Mouse (Mus musculus): Measurements from ENCODE around the gene Pdxp.

Pdxp gene

DNA sequence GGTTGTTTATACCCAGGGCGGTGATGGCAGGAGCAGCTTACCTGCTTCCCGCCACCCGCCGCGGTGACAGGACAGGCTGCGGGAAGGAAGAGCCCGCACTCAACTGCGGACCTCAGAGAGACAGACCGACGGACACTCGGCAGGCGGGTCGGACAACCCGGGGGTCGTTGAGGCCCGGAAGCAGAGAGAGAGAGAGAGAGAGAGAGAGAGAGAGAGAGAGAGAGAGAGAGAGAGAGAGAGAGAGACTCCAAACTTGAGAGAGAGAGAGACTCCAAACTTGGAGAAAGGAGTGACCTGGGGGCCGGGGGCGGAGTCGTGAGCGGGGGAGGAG is 14.3 kb upstream of the Pdxp start, which contains the start of gene Gm49510:
Gene Gm49510, plus strand, starts transcription at position 259 of the 331 bp plus-strand sequence.
- no peak for DNase-seq (ENCODE audit: low read depth, low spot score)

DNA sequence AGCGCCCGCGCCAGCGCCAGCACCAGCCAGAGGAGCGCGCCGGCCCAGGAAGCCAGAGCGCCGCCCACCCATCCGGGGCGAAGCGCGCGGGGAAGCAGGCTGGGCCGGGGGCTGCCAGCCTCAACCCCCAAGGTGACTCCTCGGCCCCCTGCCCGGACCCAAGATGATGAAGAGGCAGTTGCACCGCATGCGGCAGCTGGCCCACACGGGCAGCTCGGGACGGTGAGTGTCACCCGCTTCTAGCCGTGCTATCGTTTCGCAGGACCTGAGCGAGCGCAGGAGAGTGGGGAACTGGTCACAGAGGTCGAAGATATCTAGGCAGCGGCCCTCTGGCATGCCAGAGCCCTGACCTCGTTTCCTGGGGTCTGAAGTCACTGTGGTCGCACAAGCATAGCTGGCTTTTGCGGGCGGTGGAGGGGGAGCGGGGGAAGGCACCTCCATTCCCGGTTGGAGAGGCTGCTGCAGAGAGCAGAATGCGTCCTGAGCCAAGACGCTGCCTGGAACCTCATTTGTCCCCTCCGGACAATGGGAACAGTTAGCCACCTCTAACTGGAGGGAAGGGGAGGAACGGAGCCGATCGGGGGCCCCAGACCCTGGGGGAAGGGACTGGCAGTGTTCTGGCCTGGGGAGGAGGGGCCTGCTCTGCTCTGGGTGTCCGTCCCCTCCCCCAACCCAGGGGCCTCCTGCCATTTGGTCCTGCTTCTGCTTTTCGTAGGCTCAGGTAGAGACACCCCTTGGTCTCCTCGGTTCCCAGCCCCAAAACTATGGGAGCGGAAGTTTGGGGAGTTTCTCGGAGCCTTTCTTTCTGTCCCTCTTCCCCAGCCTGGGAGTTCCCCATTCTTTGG is 13.8 kb upstream of the Pdxp start, which contains the start of gene Sh3bp1:
Gene Sh3bp1, plus strand, starts transcription at position 29 of the 845 bp plus-strand sequence.
- DNase-seq (ENCODE audit: low read depth, low spot score), result peak; percentile 84

DNA sequence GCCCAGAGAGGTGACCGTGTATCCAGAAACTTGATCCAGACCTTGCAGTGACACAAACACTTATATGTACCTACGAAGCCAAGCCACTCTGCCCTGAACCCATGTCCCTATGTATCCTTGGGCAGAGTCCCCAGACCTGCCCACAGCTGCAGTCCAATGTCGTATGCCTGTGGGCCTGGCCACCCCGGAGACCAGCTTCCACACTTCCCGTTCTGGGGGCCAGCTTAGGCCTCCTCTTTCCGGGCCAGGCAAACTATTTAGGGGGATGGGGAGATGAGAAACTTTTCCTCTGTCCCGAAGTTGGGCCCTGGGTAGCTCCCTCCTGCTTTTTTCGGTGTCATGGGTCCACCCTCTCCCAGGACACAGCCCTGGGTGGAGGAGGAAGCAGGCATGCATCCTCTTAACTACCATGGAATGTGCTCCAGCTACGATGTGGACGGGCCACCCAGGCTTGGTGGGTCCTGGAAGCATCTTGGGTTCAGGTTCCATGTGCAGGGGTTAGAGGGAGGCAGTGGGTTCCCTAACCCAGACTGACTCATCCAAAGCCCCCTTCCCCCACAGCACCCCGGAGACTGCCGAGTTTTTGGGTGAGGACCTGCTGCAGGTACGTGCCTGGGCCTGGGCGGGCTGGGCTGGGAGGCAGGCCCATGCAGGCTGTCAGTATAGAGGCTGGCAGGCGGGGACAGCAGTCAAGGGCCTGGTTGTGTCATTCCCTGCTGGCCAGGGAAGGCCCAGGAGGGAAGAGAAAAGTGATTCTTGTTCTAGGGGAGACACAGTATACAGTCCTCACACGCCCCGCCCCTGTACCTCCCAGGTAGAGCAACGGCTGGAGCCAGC is 12.9 kb upstream of the Pdxp start:
- DNase-seq (ENCODE audit: low read depth, low spot score), result no peak

DNA sequence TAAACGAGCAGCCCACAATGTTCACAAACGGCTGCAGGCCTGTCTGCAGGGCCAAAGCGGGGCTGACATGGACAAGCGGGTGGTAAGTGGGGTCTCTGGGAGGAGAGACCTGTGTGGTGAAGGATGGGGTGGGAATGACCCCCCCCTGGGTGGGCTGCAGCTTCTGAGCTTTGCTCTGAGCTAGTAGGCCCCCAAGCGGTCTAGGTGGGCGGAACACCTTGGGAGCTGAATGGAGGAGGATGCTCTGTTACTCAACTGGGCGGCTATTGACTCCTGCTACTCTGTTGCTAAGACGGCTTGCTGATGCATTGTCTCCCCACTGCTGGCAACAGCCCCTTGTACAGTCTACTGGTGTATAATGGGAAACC is 12.3 kb upstream of the Pdxp start:
- no peak for DNase-seq (ENCODE audit: low read depth, low spot score)

DNA sequence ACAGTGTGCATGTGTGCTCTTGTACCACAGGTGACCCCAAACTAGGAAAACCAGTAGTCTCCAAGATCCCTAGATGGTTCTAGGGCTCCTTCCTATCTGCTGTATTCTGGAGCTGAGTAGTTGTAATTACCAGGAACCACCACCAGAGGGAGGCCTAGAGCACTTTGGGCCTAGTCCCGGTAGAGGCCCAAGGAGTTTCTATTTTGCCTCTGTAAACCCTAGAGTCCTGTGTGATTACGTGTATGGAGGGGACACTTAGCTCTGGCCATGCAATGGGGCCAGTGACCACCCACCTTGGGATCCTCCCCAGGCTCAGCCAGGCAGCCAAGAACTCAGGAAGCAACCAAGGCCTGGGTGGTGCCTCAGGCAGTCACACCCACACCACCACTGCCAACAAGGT is 10.5 kb upstream of the Pdxp start:
- DNase-seq (ENCODE audit: low read depth, low spot score), result peak; percentile 81

DNA sequence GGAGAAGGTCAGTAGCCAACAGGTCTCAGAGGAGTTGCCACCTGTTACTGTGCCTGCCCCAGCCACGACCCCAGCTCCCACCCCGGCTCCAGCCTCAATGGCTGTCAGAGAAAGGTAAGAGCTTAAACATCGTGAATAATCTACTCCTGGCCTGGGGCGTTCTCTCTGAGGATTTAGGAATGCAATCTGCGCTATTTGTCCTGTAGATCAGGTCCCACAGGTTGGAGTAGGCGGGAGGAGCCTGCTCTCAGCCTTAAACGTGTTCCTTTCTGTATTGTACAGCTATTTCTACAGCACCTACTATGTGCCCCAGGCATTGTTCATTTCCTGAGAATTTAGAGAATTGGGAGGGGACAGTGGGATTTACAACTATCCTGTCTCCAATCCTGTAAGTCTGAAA is 5.3 kb upstream of the Pdxp start:
- DNase-seq (ENCODE audit: low read depth, low spot score), result no peak

DNA sequence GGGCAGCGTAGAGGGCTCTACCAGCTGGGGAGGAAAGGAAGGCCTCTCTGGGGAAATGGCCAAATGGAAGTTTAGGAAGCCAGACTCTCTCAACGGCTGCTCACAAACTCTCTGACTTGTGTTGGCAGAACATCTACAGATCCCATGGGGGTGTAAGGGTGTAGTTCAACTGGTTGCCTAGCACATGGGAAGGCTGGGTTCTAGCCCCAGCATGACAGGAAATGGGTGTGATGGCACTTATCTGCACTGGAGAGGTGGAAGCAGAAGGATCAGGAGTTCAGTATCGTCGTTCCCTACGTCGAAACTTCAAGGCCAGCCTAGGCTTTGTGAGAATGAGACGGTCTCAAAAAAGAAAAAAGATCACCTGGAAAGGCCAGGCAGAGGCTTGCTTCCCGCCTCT is 4.7 kb upstream of the Pdxp start:
- no peak for DNase-seq (ENCODE audit: low read depth, low spot score)

DNA sequence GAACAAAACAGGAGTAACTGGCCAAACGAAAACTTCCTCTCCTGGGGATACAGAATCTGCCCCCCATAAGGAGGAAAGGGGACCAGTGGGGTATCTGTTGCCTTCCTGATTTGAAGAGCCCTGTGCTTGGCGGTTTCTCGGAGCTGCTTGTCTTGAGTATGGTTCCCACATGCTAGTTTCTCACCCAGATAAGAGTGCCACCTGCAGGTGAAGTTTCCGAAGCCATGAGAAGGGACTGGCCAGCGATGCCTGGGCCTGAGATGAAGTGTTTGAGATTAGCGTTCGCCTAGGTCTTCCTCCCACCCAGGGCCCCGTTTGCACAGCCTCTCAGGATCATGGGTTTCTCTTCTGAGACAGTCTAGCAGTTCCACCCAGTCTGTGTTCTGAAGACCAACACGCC is 1.7 kb upstream of the Pdxp start:
- peak; percentile 55 for DNase-seq (ENCODE audit: low read depth, low spot score)

DNA sequence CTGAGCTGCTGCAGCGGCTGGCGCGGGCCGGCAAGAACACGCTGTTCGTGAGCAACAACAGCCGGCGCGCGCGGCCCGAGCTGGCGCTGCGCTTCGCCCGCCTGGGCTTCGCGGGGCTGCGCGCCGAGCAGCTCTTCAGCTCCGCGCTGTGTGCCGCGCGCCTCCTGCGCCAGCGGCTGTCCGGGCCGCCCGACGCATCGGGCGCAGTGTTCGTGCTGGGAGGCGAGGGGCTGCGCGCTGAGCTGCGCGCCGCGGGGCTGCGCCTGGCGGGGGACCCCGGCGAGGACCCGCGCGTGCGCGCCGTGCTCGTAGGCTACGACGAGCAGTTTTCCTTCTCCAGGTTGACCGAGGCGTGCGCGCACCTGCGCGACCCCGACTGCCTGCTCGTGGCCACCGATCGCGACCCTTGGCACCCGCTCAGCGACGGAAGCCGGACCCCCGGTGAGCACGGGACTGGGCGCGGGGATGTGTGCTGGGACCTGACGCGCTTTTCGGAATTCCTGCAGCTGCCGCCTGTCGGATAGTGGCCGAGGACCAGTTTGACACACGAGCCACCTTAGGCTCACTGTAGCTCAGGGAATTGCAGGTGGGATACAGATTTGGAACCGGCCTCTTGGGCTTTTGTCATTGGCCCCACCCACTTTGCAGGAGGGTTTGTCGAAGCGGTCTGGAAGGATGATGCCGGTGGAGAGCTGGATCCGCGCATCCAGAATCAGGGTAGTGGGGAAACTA is 538 bp downstream of the Pdxp start:
- no peak for DNase-seq (ENCODE audit: low read depth, low spot score)

DNA sequence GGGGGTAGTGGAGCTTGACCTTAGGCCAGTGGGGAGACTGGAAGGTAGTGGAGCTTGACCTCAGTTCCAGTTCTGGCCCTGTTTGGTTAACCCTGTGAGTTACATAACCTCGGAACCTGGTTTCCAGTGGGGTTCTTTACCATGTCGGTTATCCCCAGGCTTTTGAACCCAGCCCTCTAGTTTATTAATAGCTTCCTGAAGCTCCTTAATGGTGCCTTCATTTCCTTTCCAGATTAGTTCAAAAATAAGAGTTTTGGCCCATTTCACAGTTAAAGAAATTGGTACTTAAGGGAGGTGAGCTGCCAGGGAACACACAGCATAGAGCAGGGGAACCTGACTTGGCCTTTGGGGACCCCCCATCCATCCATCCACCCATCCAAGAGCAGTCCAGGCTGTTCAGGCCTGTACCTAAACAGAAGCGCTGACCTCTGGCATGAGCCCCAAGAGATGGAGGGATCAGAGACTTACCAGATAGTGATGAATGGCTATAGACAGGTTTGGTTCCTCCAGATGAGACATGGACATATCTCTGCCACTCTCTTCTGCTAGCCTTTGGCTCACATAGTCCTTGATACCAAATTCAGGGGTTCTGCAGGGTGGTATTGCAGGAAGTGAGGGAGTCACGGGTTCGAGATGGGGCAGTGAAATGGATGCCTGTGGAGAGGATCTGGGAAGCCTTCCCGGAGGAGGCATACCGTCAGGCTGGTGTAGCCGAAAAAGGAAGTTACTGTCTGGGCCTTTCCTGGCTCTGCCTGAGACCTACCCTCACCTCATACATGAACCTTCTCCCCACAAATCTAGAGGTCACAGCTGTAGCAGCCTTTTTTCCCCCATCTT is 1.3 kb downstream of the Pdxp start:
- DNase-seq (ENCODE audit: low read depth, low spot score), result no peak

DNA sequence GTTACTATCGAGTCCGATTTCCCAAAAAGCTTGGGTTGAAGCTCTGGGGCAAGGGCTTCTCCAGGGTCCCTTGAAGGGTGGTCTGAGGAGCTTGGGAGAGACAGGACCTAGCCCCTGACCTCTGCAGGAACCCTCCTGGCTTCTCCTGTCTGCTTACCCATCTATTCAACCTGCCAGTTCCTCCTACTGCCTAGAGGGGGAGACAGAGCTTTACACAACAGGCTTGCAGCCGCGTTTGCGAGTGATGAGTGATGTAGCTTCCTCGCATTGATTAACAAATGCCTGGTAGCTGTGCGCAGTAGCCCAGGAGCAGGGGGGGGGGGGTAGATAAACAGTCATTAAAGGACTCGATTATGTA is 1.9 kb downstream of the Pdxp start:
- DNase-seq (ENCODE audit: low read depth, low spot score), result peak; percentile 86

DNA sequence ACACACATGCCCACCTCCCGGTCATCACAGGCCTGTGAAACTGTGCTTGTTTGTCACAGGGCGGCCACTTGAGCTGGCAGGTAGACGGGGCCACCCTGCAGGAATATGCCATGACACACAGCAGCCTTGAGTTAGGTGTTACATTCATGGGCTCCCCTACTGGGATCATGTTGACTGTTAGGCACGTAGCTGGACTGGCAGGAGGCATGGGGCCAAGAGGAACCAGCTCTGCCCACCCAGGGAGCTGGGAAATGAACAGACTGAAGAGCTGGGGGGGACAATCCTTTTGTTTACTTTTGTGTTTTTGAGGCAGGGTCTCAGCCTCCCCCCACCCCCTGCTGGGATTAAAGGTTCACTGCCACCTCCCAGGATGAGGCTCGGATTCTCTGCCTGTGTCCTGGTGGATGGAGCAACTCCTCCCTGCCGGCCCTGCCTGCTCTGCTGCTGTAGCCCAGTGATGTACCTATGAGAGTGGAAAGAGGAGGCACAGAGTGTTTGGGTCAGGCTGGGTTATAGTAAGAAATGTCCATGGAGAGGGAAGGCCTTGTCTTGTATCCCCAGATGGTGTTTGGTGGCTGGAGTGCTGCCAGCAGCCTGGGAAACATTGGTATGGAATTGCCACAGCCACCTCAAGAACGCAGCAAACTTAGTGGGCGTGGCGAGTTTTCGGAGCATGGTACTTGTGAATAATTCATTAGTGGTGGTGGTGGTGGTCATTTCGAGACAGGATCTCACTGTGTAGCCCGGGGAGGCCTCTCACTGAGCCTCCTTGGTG is 2.5 kb downstream of the Pdxp start:
- no peak for DNase-seq (ENCODE audit: low read depth, low spot score)

DNA sequence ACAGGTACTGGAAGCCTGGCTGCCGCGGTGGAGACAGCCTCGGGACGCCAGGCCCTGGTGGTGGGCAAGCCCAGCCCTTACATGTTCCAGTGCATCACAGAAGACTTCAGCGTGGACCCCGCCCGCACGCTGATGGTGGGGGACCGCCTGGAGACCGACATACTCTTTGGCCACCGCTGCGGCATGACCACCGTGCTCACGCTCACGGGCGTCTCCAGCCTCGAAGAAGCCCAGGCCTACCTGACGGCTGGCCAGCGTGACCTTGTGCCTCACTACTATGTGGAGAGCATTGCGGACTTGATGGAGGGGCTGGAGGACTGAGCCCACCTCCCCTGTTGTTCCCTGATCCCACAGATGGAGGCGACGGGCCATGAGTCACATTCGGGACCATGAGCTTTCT is 4.4 kb downstream of the Pdxp start:
- DNase-seq (ENCODE audit: low read depth, low spot score), result no peak

DNA sequence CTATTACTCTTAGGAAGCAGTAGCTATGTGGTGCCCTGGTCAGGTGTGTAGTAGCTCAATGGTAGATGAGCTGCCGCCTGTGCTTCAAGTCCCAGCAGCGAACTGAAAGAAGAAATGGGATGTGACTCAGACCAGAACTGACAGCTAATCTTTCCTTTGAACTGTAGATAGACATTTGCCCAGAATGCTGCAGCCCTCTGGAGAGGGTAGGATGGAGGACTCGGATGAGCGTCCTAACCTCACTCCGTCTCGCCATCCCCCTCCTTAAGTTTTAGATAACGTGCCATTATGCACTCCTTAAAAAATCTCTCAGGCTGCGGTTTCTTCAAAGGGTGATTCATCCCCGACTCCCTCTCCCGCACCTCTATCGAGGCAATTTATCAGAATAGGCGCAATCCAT is 6.2 kb downstream of the Pdxp start:
- no peak for DNase-seq (ENCODE audit: low read depth, low spot score)

DNA sequence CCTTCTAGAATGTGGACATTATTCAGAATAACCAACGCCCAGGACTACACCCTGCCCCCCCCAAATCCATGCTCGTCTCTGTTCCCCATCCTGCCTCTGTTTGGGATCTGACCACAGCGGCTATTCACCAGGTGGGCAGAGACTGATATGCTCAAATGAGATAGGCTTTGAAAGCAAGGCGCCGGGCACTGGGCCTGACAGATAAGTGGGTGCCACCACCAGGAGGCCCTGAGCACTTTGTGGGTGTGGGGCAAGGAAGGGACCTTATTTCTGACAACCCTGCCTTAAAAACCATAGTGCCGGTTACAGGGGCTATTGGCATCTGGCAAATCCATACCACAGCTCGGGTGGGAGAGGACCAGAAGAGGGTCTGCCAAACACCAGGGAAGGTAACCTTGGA is 9.0 kb downstream of the Pdxp start:
- no peak for DNase-seq (ENCODE audit: low read depth, low spot score)

DNA sequence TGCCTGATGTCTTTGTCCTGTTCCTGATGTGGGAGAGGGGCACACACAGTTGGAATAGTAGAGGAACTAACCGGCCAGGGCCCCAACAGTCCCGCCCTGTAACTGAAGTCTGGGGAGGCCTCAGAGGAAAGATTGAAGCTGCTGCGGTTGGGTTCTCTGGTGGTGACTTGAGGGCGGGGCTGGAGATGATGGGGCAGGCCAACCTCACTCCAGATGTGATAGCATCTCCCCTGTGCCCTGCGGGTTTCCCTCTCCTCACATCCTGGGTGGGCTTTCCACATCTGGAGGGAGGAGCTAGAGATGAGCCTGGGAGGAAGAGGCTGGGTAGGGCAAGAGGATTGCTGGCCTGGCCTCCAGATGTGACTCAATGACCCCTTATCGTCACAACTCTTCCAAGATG is 9.9 kb downstream of the Pdxp start:
- peak; percentile 89 for DNase-seq (ENCODE audit: low read depth, low spot score)

DNA sequence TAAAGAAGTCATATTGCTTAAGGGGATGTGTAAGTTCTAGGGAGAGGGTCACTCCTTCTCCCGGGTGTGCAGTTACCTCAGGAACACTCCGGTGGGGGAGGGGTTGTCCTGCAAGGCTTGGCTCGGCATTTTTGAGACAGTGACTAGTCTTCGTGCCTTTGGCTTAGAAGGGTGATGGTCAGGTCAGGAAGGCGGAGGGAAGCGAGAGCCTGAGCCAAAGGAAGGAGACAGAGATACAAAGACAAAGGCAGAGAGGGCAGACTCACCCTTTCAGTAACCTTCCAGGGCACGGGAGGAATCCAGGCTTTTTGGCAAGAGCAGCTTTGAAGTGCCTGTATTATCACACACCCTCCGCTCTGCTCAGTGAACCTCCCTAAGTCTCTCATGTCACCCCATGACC is 11.4 kb downstream of the Pdxp start:
- no peak for DNase-seq (ENCODE audit: low read depth, low spot score)

DNA sequence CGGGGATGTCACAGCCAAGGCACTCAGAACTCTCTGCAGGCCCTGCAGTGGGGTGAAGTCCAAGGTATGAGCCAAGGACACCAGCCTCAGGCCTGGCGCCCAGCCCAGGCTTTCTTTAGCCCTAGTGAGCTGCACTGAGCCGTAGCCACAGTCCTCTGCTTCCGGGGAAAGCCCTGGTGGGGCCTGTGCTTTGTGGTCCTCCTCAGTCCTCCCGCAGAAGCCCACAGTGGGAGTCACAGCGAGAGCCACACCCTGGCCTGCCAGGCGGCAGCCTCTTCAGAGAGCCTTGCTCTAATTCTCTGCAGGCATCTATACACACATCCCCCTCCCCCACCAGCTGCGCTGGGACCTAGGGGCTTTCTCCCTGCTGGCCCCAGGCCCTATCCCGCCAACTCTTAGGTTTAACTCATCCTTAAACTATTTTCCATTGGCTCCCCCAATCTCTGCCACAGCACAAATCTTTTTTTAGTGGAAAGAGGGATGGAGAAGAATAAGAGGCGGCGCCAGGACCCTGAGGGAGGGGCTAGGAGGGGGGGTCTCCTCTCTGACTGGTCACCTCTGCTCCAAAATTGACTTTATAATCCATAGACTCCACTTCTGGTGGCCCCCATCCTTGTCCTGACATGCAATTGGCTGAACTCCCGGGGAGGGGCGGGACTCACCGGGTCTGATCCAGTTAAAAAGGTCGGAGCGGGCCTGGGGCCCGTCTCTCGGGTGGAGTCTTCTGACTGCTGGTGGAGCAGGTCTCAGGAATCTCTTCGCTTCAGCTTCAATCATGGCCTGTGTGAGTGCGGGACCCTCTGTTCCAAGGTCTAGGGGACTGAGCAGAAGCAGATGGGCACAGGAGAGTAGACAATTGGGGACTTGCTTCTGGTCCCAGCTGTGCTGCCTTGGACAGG is 12.6 kb downstream of the Pdxp start, which contains the start of gene Lgals1:
Gene Lgals1, plus strand, starts transcription at position 705 of the 899 bp plus-strand sequence.
- DNase-seq (ENCODE audit: low read depth, low spot score), result peak; percentile 84

DNA sequence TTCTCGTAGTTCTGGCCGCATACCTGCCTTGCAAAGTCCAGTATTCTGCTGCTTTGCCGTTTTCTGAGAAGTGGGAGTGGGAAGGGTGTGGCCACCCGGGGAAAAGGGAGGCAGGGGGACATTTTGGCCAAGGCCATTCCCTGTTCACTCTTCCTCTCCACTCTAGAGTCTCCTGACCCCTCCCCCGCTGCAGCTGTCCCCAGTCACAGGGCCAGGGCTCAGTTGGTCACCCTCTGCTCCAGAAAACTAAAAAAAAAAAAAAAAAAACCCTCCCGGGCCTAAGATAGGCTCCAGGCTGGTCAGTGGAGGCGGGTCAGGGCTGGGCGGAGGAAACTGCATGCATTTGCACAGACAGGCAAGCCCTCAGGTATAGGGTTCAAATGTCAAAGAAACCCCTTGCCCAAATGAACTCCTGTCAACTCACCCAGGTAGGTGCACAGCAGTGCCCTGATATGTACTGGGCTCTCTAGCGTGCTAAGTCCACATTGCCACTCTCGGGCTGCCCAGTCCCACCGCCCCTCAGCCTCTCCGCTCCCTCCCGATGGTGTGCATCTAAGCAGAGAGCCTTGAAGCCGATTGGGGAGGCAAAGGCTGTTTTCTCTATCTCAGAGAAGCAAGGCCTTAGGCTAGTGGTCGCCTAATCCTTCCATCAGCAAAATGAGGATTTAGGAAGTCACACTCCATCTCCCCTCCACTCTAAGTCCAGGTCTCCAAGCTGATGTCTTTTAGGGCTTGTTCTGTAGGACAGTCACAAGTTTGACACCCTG is 13.5 kb downstream of the Pdxp start:
- peak; percentile 28 for DNase-seq (ENCODE audit: low read depth, low spot score)

Measured in CD4-positive helper T cell, adult 2 months (primary cell).